Mouse (Mus musculus): Measurements from ENCODE around the gene L3mbtl2.

Gene L3mbtl2

GRCm38 (mm10) chr15:81708991-81709390, 45.3 kb downstream of the L3mbtl2 start:
- no peak for DNase-seq (ENCODE audit: low read depth, low spot score)

- no peak for DNase-seq (ENCODE audit: low read depth, low spot score)
Observed at GRCm38 (mm10) chr15:81709686-81710085, 46.0 kb downstream of the L3mbtl2 start.

GRCm38 (mm10) chr15:81710801-81711200, 47.1 kb downstream of the L3mbtl2 start:
- no peak for DNase-seq (ENCODE audit: low read depth, low spot score)

- DNase-seq (ENCODE audit: low read depth, low spot score): no peak
Observed at GRCm38 (mm10) chr15:81713742-81714141, 50.1 kb downstream of the L3mbtl2 start.

GRCm38 (mm10) chr15:81718336-81719138, 54.8 kb downstream of the L3mbtl2 start:
- DNase-seq (ENCODE audit: low read depth, low spot score): no peak

- no peak for DNase-seq (ENCODE audit: low read depth, low spot score)
Observed at GRCm38 (mm10) chr15:81719139-81719531, 55.4 kb downstream of the L3mbtl2 start.

GRCm38 (mm10) chr15:81722361-81722760, 58.7 kb downstream of the L3mbtl2 start:
- DNase-seq (ENCODE audit: low read depth, low spot score): no peak

GRCm38 (mm10) chr15:81723653-81724052, 60.0 kb downstream of the L3mbtl2 start:
- DNase-seq (ENCODE audit: low read depth, low spot score): no peak

GRCm38 (mm10) chr15:81725965-81726364, 62.3 kb downstream of the L3mbtl2 start:
- DNase-seq (ENCODE audit: low read depth, low spot score): no peak

GRCm38 (mm10) chr15:81729241-81729791, 65.6 kb downstream of the L3mbtl2 start:
- no peak for DNase-seq (ENCODE audit: low read depth, low spot score)

GRCm38 (mm10) chr15:81729792-81730635, 66.3 kb downstream of the L3mbtl2 start:
- peak; percentile 98 for DNase-seq (ENCODE audit: low read depth, low spot score)

- DNase-seq (ENCODE audit: low read depth, low spot score): no peak
Observed at GRCm38 (mm10) chr15:81735075-81735474, 71.4 kb downstream of the L3mbtl2 start.
